Mouse (Mus musculus): ENCODE results near the gene Mfsd4b5.

GRCm38 (mm10) chr10:39975771-39976170, 10.7 kb downstream of the Mfsd4b5 start:
- TF ChIP-seq CTCF (IDR thresholded peaks at IDR 0.05; ENCODE audit: low read depth, low read length) (no peak), POLR2A (IDR thresholded peaks at IDR 0.05; ENCODE audit: insufficient read depth, low read length) (no peak), EP300 (IDR thresholded peaks at IDR 0.05; ENCODE audit: insufficient read depth, low read depth, low read length) (0 out of 2 replicates have a peak, but pooled peaks have one; percentile 39)
